Mouse (Mus musculus) MEL (cell line): ENCODE measurements around the gene Yipf3.

Source experiments
- CTCF ChIP-seq, 3 experiments: IDR thresholded peaks in 2 of 3; conservative IDR thresholded peaks in 1 of 3; 2 replicates each; pipeline ENCODE4 v1.5.1; 2011 to 2012; ENCODE audit warnings: low read length in 3 of 3, low read depth in 2 of 3, mild to moderate bottlenecking in 2 of 3, improper control_type of control experiment in 1 of 3, inconsistent platforms in 1 of 3, mixed read lengths in 1 of 3, moderate library complexity in 1 of 3; ENCODE audit not compliant: control insufficient read depth in 1 of 3, insufficient read depth in 1 of 3, poor library complexity in 1 of 3, severe bottlenecking in 1 of 3
- MYC ChIP-seq: IDR thresholded peaks from 2 replicates; pipeline ENCODE4 v1.6.1; 2011; ENCODE audit warnings: low read depth, mild to moderate bottlenecking, low read length, improper control_type of control experiment, moderate library complexity
- POLR2A ChIP-seq, 2 experiments: IDR thresholded peaks; 2 replicates each; pipeline ENCODE4 v1.6.1; 2011 to 2012; ENCODE audit warnings: low read length in 2 of 2, mild to moderate bottlenecking in 2 of 2, control low read depth in 1 of 2, improper control_type of control experiment in 1 of 2, low read depth in 1 of 2, moderate library complexity in 1 of 2; ENCODE audit not compliant: control insufficient read depth in 1 of 2, insufficient read depth in 1 of 2, poor library complexity in 1 of 2
- TAL1 ChIP-seq: IDR thresholded peaks from 2 replicates; pipeline ENCODE4 v1.6.1; 2012; ENCODE audit warnings: mild to moderate bottlenecking, inconsistent platforms, low read length, moderate library complexity, mixed read lengths
- ZC3H11A ChIP-seq: IDR thresholded peaks from 2 replicates; pipeline ENCODE4 v1.6.1; 2012; ENCODE audit warnings: low read depth, mild to moderate bottlenecking, inconsistent platforms, low read length, improper control_type of control experiment

DNA sequence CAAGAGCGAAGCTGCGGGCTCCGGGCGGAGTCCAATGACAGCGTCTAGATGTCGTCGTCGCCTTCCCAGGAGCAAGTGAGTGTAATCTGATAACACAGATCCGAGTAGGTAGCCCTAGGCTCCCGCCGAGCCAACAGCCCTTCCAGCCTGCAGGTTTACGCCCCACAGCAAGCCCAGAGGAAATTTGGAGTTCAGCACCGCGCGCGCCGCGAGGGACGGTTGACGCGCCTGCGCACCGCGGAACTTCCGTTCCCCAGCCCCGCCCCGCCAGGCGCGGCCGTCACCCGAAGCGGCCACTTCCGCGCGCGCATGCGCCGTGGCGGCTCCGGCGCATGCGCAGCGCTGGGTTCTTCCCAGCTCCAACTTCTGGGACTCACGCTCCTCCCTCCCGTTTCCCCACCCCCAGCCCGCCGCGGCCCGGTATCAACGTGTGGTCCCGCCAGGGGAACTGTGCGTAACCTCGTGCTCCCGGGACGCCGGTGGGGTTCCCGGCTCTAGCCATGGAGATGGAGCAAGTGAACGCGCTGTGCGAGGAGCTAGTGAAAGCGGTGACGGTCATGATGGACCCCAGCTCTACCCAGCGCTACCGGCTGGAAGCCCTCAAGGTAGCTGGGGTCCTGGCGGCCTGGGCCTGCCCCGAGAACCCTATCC lies 45.3 kb upstream of the Yipf3 start, which contains the start of the genes Polh and Xpo5:
- TF ChIP-seq CTCF (IDR thresholded peaks at IDR 0.05 in 2 of 3, conservative IDR thresholded peaks at IDR 0.05 in 1 of 3; ENCODE audit: control insufficient read depth in 1 of 3, insufficient read depth in 1 of 3, low read depth in 2 of 3, low read length in 3 of 3, poor library complexity in 1 of 3, severe bottlenecking in 1 of 3) (no peak), TAL1 (no peak), ZC3H11A (no peak), POLR2A (IDR thresholded peaks at IDR 0.05; ENCODE audit: control insufficient read depth in 1 of 2, insufficient read depth in 1 of 2, low read depth in 1 of 2, low read length in 2 of 2, poor library complexity in 1 of 2) (peak; percentile 70 to 90), MYC (peak; percentile 79)
